Mouse (Mus musculus) cerebellum, adult 2 months (tissue): Measurements from ENCODE around the gene Anks1b. TPM values are rescaled to one million over a fixed set of nuclear protein-coding genes. Genes with fewer than 3 reads are reported as not detected.
A peak's percentile ranks its signal among the peaks of the same experiment; 100 is the strongest.
"Not testable (repeated sequence)": the region's sequence is repeated elsewhere in the genome, so short reads cannot be mapped to it uniquely, and the experiment has no call there.

Experiments used
- DNase-seq, 2 experiments: peaks; one replicate each; pipeline ENCODE4 v3.0.0; 2021
- H3K27ac ChIP-seq: fragments of 200-500 bp; 2 replicates; pipeline ENCODE4 v1.5.1; 2012; ENCODE audit warnings: low read length, control low read depth, inconsistent platforms; ENCODE audit not compliant: insufficient read depth
- H3K27me3 ChIP-seq: fragments of 200-500 bp; 2 replicates; pipeline ENCODE4 v1.6.1; 2012; ENCODE audit warnings: inconsistent platforms, mild to moderate bottlenecking, low read length, moderate library complexity; ENCODE audit not compliant: control insufficient read depth, insufficient read depth
- H3K4me1 ChIP-seq: fragments of 200-500 bp; 2 replicates; pipeline ENCODE4 v1.6.1; 2011; ENCODE audit warnings: low read length; ENCODE audit not compliant: control insufficient read depth, insufficient read depth
- H3K4me3 ChIP-seq: fragments of 200-500 bp; replicated peaks from 2 replicates; pipeline ENCODE3; 2011; ENCODE audit warnings: mild to moderate bottlenecking, low read depth, low read length, control low read depth; ENCODE audit not compliant: insufficient read depth
- CTCF ChIP-seq: fragments of 200-500 bp; IDR thresholded peaks from 2 replicates; pipeline ENCODE4 v1.5.1; 2011; ENCODE audit warnings: low read depth, mild to moderate bottlenecking, control low read depth, low read length, moderate library complexity, borderline replicate concordance; ENCODE audit not compliant: insufficient read depth
- POLR2A ChIP-seq: fragments of 200-500 bp; IDR thresholded peaks from 2 replicates; pipeline ENCODE4 v1.6.1; 2011; ENCODE audit warnings: low read length, control low read depth, borderline replicate concordance; ENCODE audit not compliant: insufficient read depth
- WGBS: fragments of 180-500 bp; shearing (Covaris S2); methylation state at CpG from one replicate; pipeline ENCODE4 v1.1.7; 2018; 5-methylcytosine and 5-hydroxymethylcytosine counted together
- polyA plus RNA-seq: library from polyadenylated mRNA; depleted of rRNA; stranded (reverse); fragments of >200 nt; gene quantifications from 2 replicates; pipeline ENCODE4 v1.2.3, GENCODE M21; 2012

The Anks1b gene
- polyA plus RNA-seq, 1 experiment = 162 TPM

- H3K4me1 ChIP-seq = peaks cover 3% of the 10 kb centered on the region; the same call in 1 of the 2 replicates
- TF ChIP-seq CTCF (no peak), POLR2A (no peak)
- no peak overlapping the region for H3K27ac ChIP-seq
- no peaks in the 10 kb centered on the region for H3K27me3 ChIP-seq
- WGBS = 51% methylated on average over 7 of the region's 7 CpGs
- no peak for DNase-seq
- H3K4me3 ChIP-seq = no peak overlapping the region
These were observed 756.9 kb downstream of the Anks1b start for GRCm38 (mm10) chr10:90630099-90630698.

GRCm38 (mm10) chr10:90630794-90631193 lies 757.5 kb downstream of the Anks1b start:
- DNase-seq, H3K4me1 ChIP-seq, H3K27me3 ChIP-seq, H3K27ac ChIP-seq, H3K4me3 ChIP-seq: not testable (repeated sequence)
- WGBS = 88% methylated on average over 3 of the region's 3 CpGs

- Histone ChIP-seq H3K4me3 (no peak overlapping the region), H3K4me1 (peaks cover 5% of the 10 kb centered on the region; the same call in 1 of the 2 replicates), H3K27ac (no peak overlapping the region), H3K27me3 (no peaks in the 10 kb centered on the region)
- TF ChIP-seq CTCF (no peak), POLR2A (no peak)
- 36% methylated on average over 4 of the region's 4 CpGs for WGBS
- DNase-seq = peak in 1 of 2 experiments; percentile 27
These were observed 764.0 kb downstream of the Anks1b start for GRCm38 (mm10) chr10:90637352-90637751.

GRCm38 (mm10) chr10:90649681-90650080 lies 776.4 kb downstream of the Anks1b start:
- WGBS = 84% methylated on average over 2 of the region's 2 CpGs
- TF ChIP-seq CTCF (no peak), POLR2A (no peak)
- no peaks in the 10 kb centered on the region for H3K4me1 ChIP-seq
- H3K27me3 ChIP-seq = no peaks in the 10 kb centered on the region; the same call in 1 of the 2 replicates
- no peak for DNase-seq
- no peak overlapping the region for H3K4me3 ChIP-seq
- no peak overlapping the region for H3K27ac ChIP-seq

GRCm38 (mm10) chr10:90657416-90658120 lies 784.3 kb downstream of the Anks1b start:
- H3K27ac ChIP-seq = 0 out of 2 replicates have a peak overlapping the region, but pooled peaks have one; percentile 24
- no peaks in the 10 kb centered on the region for H3K27me3 ChIP-seq
- H3K4me1 ChIP-seq = peaks cover 6% of the 10 kb centered on the region
- WGBS = 25% methylated on average over 7 of the region's 7 CpGs
- peak; percentile 74 to 81 for DNase-seq
- no peak overlapping the region for H3K4me3 ChIP-seq
- TF ChIP-seq POLR2A (no peak), CTCF (no peak)

GRCm38 (mm10) chr10:90666746-90667145 lies 793.4 kb downstream of the Anks1b start:
- Histone ChIP-seq H3K4me3 (no peak overlapping the region), H3K27me3 (no peaks in the 10 kb centered on the region), H3K27ac (peak overlapping the region; percentile 36; the same call in 1 of the 2 replicates), H3K4me1 (peaks cover 24% of the 10 kb centered on the region; the same call in 1 of the 2 replicates)
- DNase-seq = peak; percentile 99
- no peak for TF ChIP-seq POLR2A
- TF ChIP-seq CTCF = no peak
- 4% methylated on average over 2 of the region's 2 CpGs for WGBS

GRCm38 (mm10) chr10:90670291-90670690 lies 797.0 kb downstream of the Anks1b start:
- 52% methylated on average over 3 of the region's 3 CpGs for WGBS
- no peak for TF ChIP-seq CTCF
- no peak for TF ChIP-seq POLR2A
- H3K4me1 ChIP-seq = peaks cover 36% of the 10 kb centered on the region; the same call in 1 of the 2 replicates
- no peak overlapping the region for H3K4me3 ChIP-seq
- H3K27me3 ChIP-seq = no peaks in the 10 kb centered on the region
- no peak for DNase-seq
- H3K27ac ChIP-seq = no peak overlapping the region

GRCm38 (mm10) chr10:90672135-90672534 lies 798.8 kb downstream of the Anks1b start:
- peak overlapping the region; percentile 23 for H3K27ac ChIP-seq
- DNase-seq = peak; percentile 71 to 86
- WGBS = 22% methylated on average over 3 of the region's 3 CpGs
- H3K4me1 ChIP-seq = peaks cover 29% of the 10 kb centered on the region; the same call in 1 of the 2 replicates
- TF ChIP-seq POLR2A (no peak), CTCF (no peak)
- no peaks in the 10 kb centered on the region for H3K27me3 ChIP-seq
- H3K4me3 ChIP-seq = no peak overlapping the region
